Mouse (Mus musculus) left cerebral cortex, postnatal 14 days (tissue): ENCODE data around the gene Gjb2. TPM values are rescaled to one million over a fixed set of nuclear protein-coding genes. Genes with fewer than 3 reads are reported as not detected.
"Not testable (repeated sequence)": the region's sequence is repeated elsewhere in the genome, so short reads cannot be mapped to it uniquely, and the experiment has no call there.

Experiments
- DNase-seq, 2 experiments: peaks; one replicate each; pipeline ENCODE4 v3.0.0; 2021 to 2022; ENCODE audit warnings: low spot score in 2 of 2, mixed read lengths in 1 of 2
- intact Hi-C: fragments of 180-260 bp; cut with DNase I; formaldehyde crosslinking; loops from one replicate; pipeline ENCODE4 v1.15.1; 2025
- total RNA-seq, 2 experiments: library from RNA; stranded (reverse); gene quantifications; 2 replicates each; pipeline ENCODE4 v1.2.3; 2021

The Gjb2 gene
- total RNA-seq, 2 experiments from 2014 or later, result 10.2 to 11.8 TPM

GRCm38 (mm10) chr14:57084180-57084668 lies 20.3 kb downstream of the Gjb2 start:
- DNase-seq, result no peak
- intact Hi-C loops, result no loop called here

DNA sequence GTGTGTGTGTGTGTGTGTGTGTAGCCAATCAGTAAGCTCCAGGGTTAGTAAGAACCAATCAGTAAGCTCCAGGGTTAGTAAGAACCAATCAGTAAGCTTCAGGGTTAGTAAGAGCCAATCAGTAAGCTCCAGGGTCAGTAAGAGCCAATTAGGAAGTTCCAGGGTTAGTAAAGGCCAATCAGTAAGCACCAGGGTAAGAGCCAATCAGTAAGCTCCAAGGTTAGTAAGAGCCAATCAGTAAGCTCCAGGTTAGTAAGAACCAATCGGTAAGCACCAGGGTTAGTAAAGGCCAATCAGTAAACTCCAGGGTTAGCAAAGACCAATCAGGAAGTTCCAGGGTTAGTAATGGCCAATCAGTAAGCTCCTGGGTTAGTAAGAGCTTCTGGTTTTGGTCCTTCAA lies 21.6 kb downstream of the Gjb2 start:
- no peak for DNase-seq
- intact Hi-C loops, result no loop called here

DNA sequence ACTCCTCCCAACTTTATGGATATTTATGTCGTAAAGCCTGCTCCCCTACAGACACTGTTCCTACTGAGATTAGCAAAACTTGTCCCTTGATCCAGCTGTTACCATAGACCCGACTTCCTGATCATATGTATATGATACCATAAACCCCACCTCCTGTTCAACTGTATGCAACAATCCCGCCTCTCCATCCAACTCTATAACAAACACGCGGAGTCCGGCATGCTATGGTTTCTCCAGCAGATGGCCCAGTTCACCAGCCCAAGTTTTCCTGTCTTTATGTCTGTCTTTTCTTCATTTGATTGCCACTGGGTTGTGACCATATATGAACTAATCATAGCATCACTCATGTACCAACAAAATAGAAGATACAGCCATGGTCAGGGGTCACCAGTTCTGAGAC lies 29.0 kb downstream of the Gjb2 start:
- no peak for DNase-seq
- intact Hi-C loops, result no loop called here

DNA sequence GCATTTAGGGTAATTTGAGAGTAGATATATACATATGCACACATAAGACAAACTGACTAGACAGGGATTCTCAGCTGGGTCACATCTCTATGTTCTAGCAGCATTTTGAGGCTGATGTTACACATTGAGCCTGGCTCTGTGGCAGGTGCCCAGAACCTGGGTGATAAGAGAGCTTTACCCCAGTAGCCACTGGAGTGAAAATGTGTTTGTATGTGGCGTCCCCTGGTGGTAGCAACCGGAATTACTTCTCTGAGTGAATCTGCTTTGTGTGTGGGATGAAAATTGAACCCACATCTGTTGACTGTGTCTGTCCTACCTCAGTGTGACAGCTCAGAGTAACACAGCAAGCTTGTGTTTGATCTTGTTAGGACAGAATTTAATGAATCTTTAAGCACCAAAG lies 34.6 kb downstream of the Gjb2 start:
- peak; percentile 15 to 22 for DNase-seq
- intact Hi-C loops, result not testable (repeated sequence)

- intact Hi-C loops, result no loop called here
- DNase-seq, result no peak
Measured at GRCm38 (mm10) chr14:57066053-57066452, 38.4 kb downstream of the Gjb2 start.

DNA sequence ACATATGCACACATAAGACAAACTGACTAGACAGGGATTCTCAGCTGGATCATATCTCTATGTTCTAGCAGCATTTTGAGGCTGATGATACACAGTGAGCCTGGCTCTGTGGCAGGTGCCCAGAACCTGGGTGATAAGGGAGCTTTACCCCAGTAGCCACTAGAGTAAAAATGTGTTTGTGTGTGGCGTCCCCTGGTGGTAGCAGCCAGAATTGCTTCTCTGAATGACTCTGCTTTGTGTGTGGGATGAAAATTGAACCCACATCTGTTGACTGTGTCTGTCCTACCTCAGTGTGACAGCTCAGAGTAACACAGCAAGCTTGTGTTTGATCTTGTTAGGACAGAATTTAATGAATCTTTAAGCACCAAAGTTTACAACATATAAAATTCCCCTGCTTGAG lies 44.5 kb downstream of the Gjb2 start:
- peak; percentile 50 to 69 for DNase-seq
- intact Hi-C loops, result not testable (repeated sequence)

GRCm38 (mm10) chr14:57057563-57058321 lies 46.8 kb downstream of the Gjb2 start, which contains the start of gene Gja3:
Gja3 (minus strand) TSS chr14:57058100.
- DNase-seq, result peak; percentile 14 to 24
- intact Hi-C loops, result loop anchor here (5.0 kb wide), 1 partner anchor 90 kb away; no protein-coding TSS in a partner anchor

DNA sequence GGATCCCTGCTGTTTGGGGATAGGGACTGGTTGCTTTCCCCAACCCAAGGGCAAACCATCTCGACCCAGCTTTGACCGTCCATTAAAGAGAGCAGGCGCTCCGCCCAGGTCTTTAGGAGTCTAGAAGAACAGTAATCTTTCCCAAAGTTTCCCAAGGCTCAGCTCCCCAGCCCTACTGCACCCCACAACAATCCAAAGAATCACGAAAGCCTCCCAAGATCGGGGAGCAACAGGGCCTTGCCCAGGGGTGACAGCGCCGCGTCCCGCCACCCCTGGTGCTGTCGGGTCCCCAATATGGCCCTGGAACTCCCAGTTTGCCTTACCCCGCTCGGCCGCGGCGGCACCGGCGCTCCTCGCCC lies 47.3 kb downstream of the Gjb2 start:
- intact Hi-C loops, result loop anchor here (5.0 kb wide), 1 partner anchor 90 kb away; no protein-coding TSS in a partner anchor
- DNase-seq, result no peak

- DNase-seq, result no peak
- intact Hi-C loops, result no loop called here
Measured at GRCm38 (mm10) chr14:57052713-57053112, 51.8 kb downstream of the Gjb2 start.

Other genes starting within 250 kb of the Gjb2 start
- 10 to 100 TPM; 83.4 to 84.4 TPM for gene Zmym2, start 218.0 kb downstream of the Gjb2 start, total RNA-seq
- under 1 TPM; 0.15 to 0.44 TPM for gene Gja3, start 46.6 kb downstream of the Gjb2 start, total RNA-seq
- under 1 TPM; 0.22 to 0.57 TPM for gene Gm4491, start 11.2 kb upstream of the Gjb2 start, total RNA-seq
- gene Gjb6, start 28.9 kb upstream of the Gjb2 start, total RNA-seq, result 10 to 100 TPM; 71.2 to 83.5 TPM